8 mouse cellular contexts compared by ENCODE assay signal in genomic region chr14:32492521-32492920, GRCm38 (mm10). TPM values are rescaled to one million over a fixed set of nuclear protein-coding genes. Genes with fewer than 3 reads are reported as not detected.
DNase-seq lines count a peak whose midpoint lies in the region; ATAC-seq and TF ChIP-seq lines count a peak whose summit lies in the region.

No protein-coding gene starts in this region.

- H3K9me3 ChIP-seq in embryonic facial prominence, embryonic 14.5 days (ENCODE audit: control insufficient read depth, low read length) = no peaks in the 10 kb centered on the region
- no peaks in the 10 kb centered on the region for H3K9me3 ChIP-seq in liver, embryonic 12.5 days (replicated peaks)

- intact Hi-C loops in gastrocnemius, adult 2 months (cut with DNase I) = no loop called here
- intact Hi-C loops in gastrocnemius, postnatal 36 days (cut with DNase I) = no loop called here

- H3K4me3 ChIP-seq in gastrocnemius, adult 2 months = peak overlapping the region; percentile 21; the same call in 1 of the 2 replicates
- H3K4me3 ChIP-seq in C2C12 (ENCODE audit: insufficient read depth, poor library complexity, severe bottlenecking) = peak overlapping the region; percentile 2
- peak overlapping the region; percentile 18; the same call in 1 of the 2 replicates for H3K4me3 ChIP-seq in embryonic facial prominence, embryonic 14.5 days (ENCODE audit: low read depth, low read length)
- H3K4me3 ChIP-seq in liver, embryonic 12.5 days = no peak overlapping the region

- ATAC-seq in embryonic facial prominence, embryonic 14.5 days (ENCODE audit: low read depth) = 0 out of 2 replicates have a peak, but pooled peaks have one; percentile 37
- no peak for ATAC-seq in liver, embryonic 12.5 days

- DNase-seq in gastrocnemius, adult 2 months = no peak
- DNase-seq in gastrocnemius, postnatal 36 days = no peak
- peak; percentile 58 for DNase-seq in embryonic facial prominence, embryonic 14.5 days (ENCODE audit: low spot score)
- peak; percentile 34 to 43 for DNase-seq in right cerebral cortex, postnatal 10 days (ENCODE audit: low spot score in 2 of 2)
- DNase-seq in layer of hippocampus, adult 8-10 months (ENCODE audit: low spot score in 2 of 2) = no peak
- DNase-seq in frontal cortex, postnatal 10 days (ENCODE audit: low spot score in 2 of 2) = no peak

- WGBS in embryonic facial prominence, embryonic 14.5 days = 13% methylated on average over 13 of the region's 13 CpGs
- 10% methylated on average over 13 of the region's 13 CpGs for WGBS in liver, embryonic 12.5 days (ENCODE audit: insufficient replicate concordance)

- no peak for TF ChIP-seq CTCF in gastrocnemius, adult 2 months (IDR thresholded peaks at IDR 0.05)
- TF ChIP-seq CTCF in C2C12 (IDR thresholded peaks at IDR 0.05; ENCODE audit: control insufficient read depth, insufficient read depth, insufficient read length) = no peak

- H3K79me2 ChIP-seq in C2C12 (ENCODE audit: control insufficient read depth, insufficient read depth) = no peaks in the 10 kb centered on the region

- no peaks in the 10 kb centered on the region for H3K79me3 ChIP-seq in C2C12 (ENCODE audit: low read depth)

- no peak overlapping the region for H3ac ChIP-seq in C2C12 (ENCODE audit: control insufficient read depth, insufficient read length, low read depth)

- H3K36me3 ChIP-seq in C2C12 (ENCODE audit: control insufficient read depth, insufficient read depth) = no peaks in the 10 kb centered on the region
- H3K36me3 ChIP-seq in embryonic facial prominence, embryonic 14.5 days (ENCODE audit: control insufficient read depth, insufficient read depth, low read length) = no peaks in the 10 kb centered on the region
- no peaks in the 10 kb centered on the region for H3K36me3 ChIP-seq in liver, embryonic 12.5 days

- H3K4me2 ChIP-seq in embryonic facial prominence, embryonic 14.5 days (ENCODE audit: low read depth, low read length) = peak overlapping the region; percentile 49
- peak overlapping the region; percentile 36 for H3K4me2 ChIP-seq in liver, embryonic 12.5 days

- H3K27ac ChIP-seq in gastrocnemius, adult 2 months = no peak overlapping the region
- no peak overlapping the region for H3K27ac ChIP-seq in embryonic facial prominence, embryonic 14.5 days (replicated peaks; ENCODE audit: low read depth, low read length)
- H3K27ac ChIP-seq in liver, embryonic 12.5 days = no peak overlapping the region

- H3K27me3 ChIP-seq in C2C12 (ENCODE audit: control insufficient read depth, insufficient read depth, insufficient read length) = no peaks in the 10 kb centered on the region
- peaks cover 4% of the 10 kb centered on the region; the same call in 1 of the 2 replicates for H3K27me3 ChIP-seq in embryonic facial prominence, embryonic 14.5 days (replicated peaks; ENCODE audit: control insufficient read depth, insufficient read depth, low read length)
- peaks cover 28% of the 10 kb centered on the region for H3K27me3 ChIP-seq in liver, embryonic 12.5 days (replicated peaks)

- 0 out of 2 replicates have a peak overlapping the region, but pooled peaks have one; percentile 25 for H3K9ac ChIP-seq in embryonic facial prominence, embryonic 14.5 days (ENCODE audit: low read depth, low read length)
- H3K9ac ChIP-seq in liver, embryonic 12.5 days = no peak overlapping the region

- no peaks in the 10 kb centered on the region; the same call in 1 of the 2 replicates for H3K4me1 ChIP-seq in embryonic facial prominence, embryonic 14.5 days (ENCODE audit: control insufficient read depth, insufficient read depth, low read length)
- peaks cover 4% of the 10 kb centered on the region for H3K4me1 ChIP-seq in liver, embryonic 12.5 days

TF ChIP-seq in C2C12, 6 proteins besides CTCF, POLR2A, EP300 and RAD21:
- TF ChIP-seq MYOG (IDR thresholded peaks at IDR 0.05; ENCODE audit: control insufficient read depth, extremely low read depth, insufficient read length) = no peak
- TF ChIP-seq CEBPB (IDR thresholded peaks at IDR 0.05; ENCODE audit: low read depth) = no peak
- no peak for TF ChIP-seq MYOD1 (IDR thresholded peaks at IDR 0.05; ENCODE audit: control insufficient read depth, insufficient read length, low read depth)
- peak; percentile 82 for TF ChIP-seq MAX (IDR thresholded peaks at IDR 0.05)
- TF ChIP-seq FOSL1 (IDR thresholded peaks at IDR 0.05; ENCODE audit: insufficient read depth, low read length, poor library complexity, severe bottlenecking) = peak; percentile 27
- TF ChIP-seq USF1 (IDR thresholded peaks at IDR 0.05; ENCODE audit: low read depth) = no peak

RNA-seq across cellular contexts. Expression of gene Ercc6, which starts 20.8 kb away (rescaled TPM):
- 1 to 10 TPM; 4.4 to 4.5 TPM for total RNA-seq in gastrocnemius, adult 2 months (2021)
- total RNA-seq in gastrocnemius, postnatal 36 days (2021) = 1 to 10 TPM; 3.8 to 4.5 TPM
- polyA plus RNA-seq in C2C12 (2012; fragmentation: generic; extraction: Trizol) = 3.0 TPM
- polyA plus RNA-seq in embryonic facial prominence, embryonic 14.5 days (2014; fragmentation: Nextera tagmentation; extraction: Ambion mirVana) = 13.4 and 16.1 TPM in 2 replicates
- polyA plus RNA-seq in liver, embryonic 12.5 days (2016; fragmentation: Nextera tagmentation; extraction: Ambion mirVana) = 13.3 and 14.8 TPM in 2 replicates
- 10 to 100 TPM; 23.4 to 28.6 (median 24.3) TPM for total RNA-seq in layer of hippocampus, adult 8-10 months (2022)

RNA-seq across cellular contexts. Expression of gene Chat, which starts 26.7 kb away (rescaled TPM):
- total RNA-seq in gastrocnemius, adult 2 months (2021) = not detected
- not detected for total RNA-seq in gastrocnemius, postnatal 36 days (2021)
- polyA plus RNA-seq in C2C12 (2012; fragmentation: generic; extraction: Trizol) = not detected
- not detected in 2 replicates for polyA plus RNA-seq in embryonic facial prominence, embryonic 14.5 days (2014; fragmentation: Nextera tagmentation; extraction: Ambion mirVana)
- polyA plus RNA-seq in liver, embryonic 12.5 days (2016; fragmentation: Nextera tagmentation; extraction: Ambion mirVana) = not detected in 2 replicates
- not detected for total RNA-seq in layer of hippocampus, adult 8-10 months (2022)

RNA-seq across cellular contexts. Expression of gene Slc18a3, which starts 27.9 kb away (rescaled TPM):
- not detected for total RNA-seq in gastrocnemius, adult 2 months (2021)
- total RNA-seq in gastrocnemius, postnatal 36 days (2021) = not detected
- polyA plus RNA-seq in C2C12 (2012; fragmentation: generic; extraction: Trizol) = not detected
- polyA plus RNA-seq in embryonic facial prominence, embryonic 14.5 days (2014; fragmentation: Nextera tagmentation; extraction: Ambion mirVana) = 0.67 and 0.84 TPM in 2 replicates
- polyA plus RNA-seq in liver, embryonic 12.5 days (2016; fragmentation: Nextera tagmentation; extraction: Ambion mirVana) = 0.05 TPM in 1 of 2 replicates, not detected in the other
- not detected for total RNA-seq in layer of hippocampus, adult 8-10 months (2022)

Comparison
In these comparisons a context has a peak if more than half of its experiments do, and no peak if none do; other contexts are left out.
1. DNase-seq: peak in embryonic facial prominence, embryonic 14.5 days (single experiment) and right cerebral cortex, postnatal 10 days (2 of 2); none in gastrocnemius, adult 2 months (single experiment), gastrocnemius, postnatal 36 days (0 of 2), layer of hippocampus, adult 8-10 months (0 of 2) and frontal cortex, postnatal 10 days (0 of 2).
2. RNA of gene Ercc6, which starts 20.8 kb away (total RNA-seq): 23.4 to 28.6 TPM in layer of hippocampus, adult 8-10 months; 4.4 to 4.5 TPM in gastrocnemius, adult 2 months and 3.8 to 4.5 TPM in gastrocnemius, postnatal 36 days; every median in the first group is over 4 times any median in the second.